Mouse (Mus musculus) inflammation-experienced regulatory T-cells (primary cell): ENCODE data around the gene Card19. TPM values are rescaled to one million over a fixed set of nuclear protein-coding genes. Genes with fewer than 3 reads are reported as not detected.

Source experiments
- polyA plus RNA-seq, 2 experiments: library from polyadenylated mRNA; unstranded; fragments of 100-300 nt; shearing (Covaris generic); gene quantifications; one replicate each; pipeline ENCODE4 v1.2.1; 2017

The Card19 gene
- polyA plus RNA-seq = 100 to 1,000 TPM in 1 of 2 experiments, 10 to 100 TPM in 1; 68.0 to 106 TPM

DNA sequence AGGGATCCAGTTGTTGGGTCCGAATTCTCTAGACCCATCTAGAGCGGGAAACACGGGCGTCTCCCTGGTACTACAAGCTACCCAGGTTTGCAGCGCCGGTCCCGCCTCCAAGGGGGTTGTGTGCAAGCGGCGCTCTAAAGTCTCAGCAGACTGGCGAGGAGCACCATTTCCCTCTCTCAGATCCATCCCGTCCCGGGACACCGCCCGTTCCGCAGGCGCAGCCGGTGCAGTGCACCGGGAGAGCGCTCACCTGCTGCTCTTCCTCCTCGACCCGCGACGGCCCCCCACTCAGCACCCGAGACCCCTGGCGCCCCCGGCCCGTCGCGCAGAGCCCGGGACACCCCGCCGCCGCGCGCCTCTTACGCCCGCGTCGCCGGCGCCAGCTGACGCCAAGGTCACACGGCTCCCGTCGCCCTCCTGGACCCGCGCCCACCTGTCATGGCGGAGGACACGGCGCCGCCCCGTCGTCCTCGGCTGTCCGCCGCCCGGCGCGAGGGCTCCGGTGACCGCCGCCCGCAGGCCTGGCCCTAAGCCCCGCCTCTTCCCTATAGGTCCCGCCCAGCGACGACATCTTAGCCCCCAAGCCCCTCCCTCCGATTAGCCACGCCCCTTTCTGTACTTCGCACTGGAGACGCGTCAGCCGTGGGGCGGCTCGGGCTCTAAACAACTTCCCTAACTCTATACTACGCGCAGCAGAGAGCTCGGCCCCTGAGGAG, at the start of gene Card19:
Gene Card19 (minus strand): TSS at position 534 of the 716 bp plus-strand sequence.

GRCm38 (mm10) chr13:49248467-49248862, 32.6 kb upstream of the Card19 start, which contains the start of gene Susd3:
TSS of gene Susd3 (minus strand) at chr13:49248706.

DNA sequence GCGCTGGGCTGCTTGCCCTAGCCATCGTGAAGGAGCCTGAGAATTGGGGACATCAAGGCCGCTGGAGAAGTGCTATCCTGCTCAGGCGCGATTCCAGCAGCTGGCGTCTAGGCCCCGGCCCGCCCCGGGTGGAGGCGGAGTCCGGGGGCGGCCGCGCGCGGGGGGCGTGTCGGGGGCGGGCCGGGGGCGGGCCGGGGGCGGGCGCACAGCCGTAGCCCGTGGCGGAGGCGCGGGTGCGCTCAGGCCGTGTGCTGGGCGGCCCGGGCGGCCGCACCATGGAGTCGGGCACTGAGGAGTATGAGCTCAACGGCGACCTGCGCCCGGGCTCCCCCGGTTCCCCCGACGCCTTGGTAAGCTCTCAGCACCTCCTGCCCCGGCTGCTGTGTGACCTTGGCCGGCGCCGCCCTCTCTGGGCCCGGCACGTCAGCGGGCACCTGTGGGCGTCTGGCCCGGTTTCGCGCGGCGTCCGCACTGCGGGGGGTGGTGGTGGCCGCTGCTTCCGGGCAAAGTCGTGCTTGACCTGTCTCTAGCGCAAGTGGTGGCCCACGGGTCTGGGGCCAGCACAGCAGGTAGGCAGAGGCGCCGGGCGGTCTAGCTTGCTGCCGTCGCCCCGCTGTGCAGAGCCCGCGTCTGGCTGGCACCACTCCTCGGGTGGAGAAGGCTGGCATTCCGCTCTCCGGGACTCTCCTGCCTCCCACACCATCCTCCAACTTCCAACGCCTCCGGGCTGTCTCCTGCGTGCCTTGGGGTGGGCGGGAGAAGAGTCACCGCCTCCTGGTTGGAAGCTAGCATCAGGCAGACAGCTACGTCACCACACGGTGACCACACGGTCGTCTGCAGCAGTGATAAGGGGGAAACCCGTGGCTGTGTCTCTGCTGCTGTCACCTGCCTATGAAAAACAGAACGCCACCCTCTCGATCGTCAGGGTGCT, 28.3 kb downstream of the Card19 start, which contains the start of gene Ninj1:
Gene Ninj1 (plus strand): TSS at position 198 of the 931 bp plus-strand sequence.

Other genes starting within 250 kb of the Card19 start
- 10 to 100 TPM; 64.7 to 70.6 TPM for gene Fam120a, start 248.0 kb downstream of the Card19 start, polyA plus RNA-seq
- gene Wnk2, start 68.0 kb downstream of the Card19 start, polyA plus RNA-seq = under 1 TPM; 0.22 to 0.31 TPM
- gene Ninj1, start 28.6 kb downstream of the Card19 start, polyA plus RNA-seq = 10 to 100 TPM; 20.4 to 43.2 TPM
- gene Susd3, start 32.7 kb upstream of the Card19 start, polyA plus RNA-seq = 10 to 100 TPM; 43.1 to 68.0 TPM
- gene Fgd3, start 104.3 kb upstream of the Card19 start, polyA plus RNA-seq = 10 to 100 TPM; 14.3 to 20.3 TPM
- 10 to 100 TPM; 20.8 to 36.2 TPM for gene Bicd2, start 125.5 kb upstream of the Card19 start, polyA plus RNA-seq
- 10 to 100 TPM in 1 of 2 experiments, 1 to 10 TPM in 1; 8.9 to 11.4 TPM for gene Ippk, start 205.2 kb upstream of the Card19 start, polyA plus RNA-seq